Mouse (Mus musculus) embryonic facial prominence, embryonic 10.5 days (tissue): Measurements from ENCODE around the gene Neu1. TPM values are rescaled to one million over a fixed set of nuclear protein-coding genes. Genes with fewer than 3 reads are reported as not detected.
"Not testable (repeated sequence)": the region's sequence is repeated elsewhere in the genome, so short reads cannot be mapped to it uniquely, and the experiment has no call there.

Source experiments
- DNase-seq: peaks from one replicate; pipeline ENCODE4 v3.0.0-alpha.2; 2017; ENCODE audit warnings: low spot score
- H3K27ac ChIP-seq: fragments of 300-500 bp; sonication (generic); replicated peaks from 2 replicates; pipeline ENCODE4 v1.5.1; 2016; ENCODE audit warnings: mild to moderate bottlenecking
- H3K27me3 ChIP-seq: fragments of 300-500 bp; sonication (generic); replicated peaks from 2 replicates; pipeline ENCODE4 v1.6.1; 2016; ENCODE audit warnings: low read depth, mild to moderate bottlenecking; ENCODE audit not compliant: poor library complexity, severe bottlenecking
- H3K36me3 ChIP-seq: fragments of 300-500 bp; sonication (generic); replicated peaks from 2 replicates; pipeline ENCODE4 v1.6.1; 2016; ENCODE audit warnings: mild to moderate bottlenecking, moderate library complexity
- H3K4me1 ChIP-seq: fragments of 300-500 bp; sonication (generic); 2 replicates; pipeline ENCODE4 v1.6.1; 2016
- H3K4me3 ChIP-seq: fragments of 300-500 bp; sonication (generic); 2 replicates; pipeline ENCODE4 v1.5.1; 2016; ENCODE audit warnings: mild to moderate bottlenecking, moderate library complexity
- H3K9me3 ChIP-seq: fragments of 300-500 bp; sonication (generic); 2 replicates; pipeline ENCODE4 v1.6.1; 2016; ENCODE audit warnings: mild to moderate bottlenecking
- WGBS: fragments of 180-500 bp; shearing (Covaris S2); methylation state at CpG from one replicate; pipeline ENCODE4 v1.1.7; 2016; 5-methylcytosine and 5-hydroxymethylcytosine counted together
- polyA plus RNA-seq: library from polyadenylated mRNA; unstranded; fragments of >200 nt; fragmentation: Nextera tagmentation; extraction: Ambion mirVana; gene quantifications from 2 replicates; pipeline ENCODE4 v1.2.1, GENCODE M21; 2016

The Neu1 gene
- polyA plus RNA-seq, 1 experiment from 2014 or later: 14.0 TPM

DNA sequence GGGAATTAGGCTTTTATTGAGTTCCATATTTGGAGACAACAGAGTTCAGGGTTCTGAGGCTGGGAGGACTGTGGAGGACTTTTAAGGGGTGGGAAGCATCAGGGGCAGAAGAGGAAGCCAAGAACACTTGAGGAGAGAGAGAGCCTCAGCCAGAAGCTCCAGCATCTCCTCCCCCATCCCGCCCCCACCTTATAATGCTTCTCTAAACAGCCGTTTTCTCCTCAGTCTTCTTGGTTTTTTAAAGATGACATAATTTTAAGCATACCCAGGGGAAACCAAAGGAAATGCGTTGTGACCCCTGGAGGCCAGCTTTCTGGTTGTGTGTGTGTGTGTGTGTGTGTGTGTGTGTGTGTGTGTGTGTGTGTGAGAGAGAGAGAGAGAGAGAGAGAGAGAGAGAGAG is 31.1 kb downstream of the Neu1 start:
- Histone ChIP-seq H3K36me3 (no peaks in the 10 kb centered on the region), H3K9me3 (no peaks in the 10 kb centered on the region), H3K27ac (no peak overlapping the region), H3K27me3 (peaks cover 57% of the 10 kb centered on the region), H3K4me3 (0 out of 2 replicates have a peak overlapping the region, but pooled peaks have one; percentile 8), H3K4me1 (peaks cover 21% of the 10 kb centered on the region)
- DNase-seq: no peak
- WGBS: 34% methylated on average over 3 of the region's 3 CpGs

GRCm38 (mm10) chr17:34962841-34963240 is 31.8 kb downstream of the Neu1 start:
- peaks cover 21% of the 10 kb centered on the region for H3K4me1 ChIP-seq
- no peak overlapping the region for H3K27ac ChIP-seq
- WGBS: 72% methylated on average over 1 of the region's 1 CpGs
- DNase-seq: no peak
- H3K36me3 ChIP-seq: no peaks in the 10 kb centered on the region
- no peaks in the 10 kb centered on the region for H3K9me3 ChIP-seq
- no peak overlapping the region for H3K4me3 ChIP-seq
- H3K27me3 ChIP-seq: peaks cover 60% of the 10 kb centered on the region

GRCm38 (mm10) chr17:34964640-34965049 is 33.6 kb downstream of the Neu1 start:
- DNase-seq: no peak
- H3K36me3 ChIP-seq: no peaks in the 10 kb centered on the region
- peaks cover 75% of the 10 kb centered on the region for H3K27me3 ChIP-seq
- no peak overlapping the region for H3K27ac ChIP-seq
- no peaks in the 10 kb centered on the region for H3K9me3 ChIP-seq
- H3K4me3 ChIP-seq: no peak overlapping the region
- peaks cover 17% of the 10 kb centered on the region for H3K4me1 ChIP-seq
- WGBS: 17% methylated on average over 1 of the region's 1 CpGs

DNA sequence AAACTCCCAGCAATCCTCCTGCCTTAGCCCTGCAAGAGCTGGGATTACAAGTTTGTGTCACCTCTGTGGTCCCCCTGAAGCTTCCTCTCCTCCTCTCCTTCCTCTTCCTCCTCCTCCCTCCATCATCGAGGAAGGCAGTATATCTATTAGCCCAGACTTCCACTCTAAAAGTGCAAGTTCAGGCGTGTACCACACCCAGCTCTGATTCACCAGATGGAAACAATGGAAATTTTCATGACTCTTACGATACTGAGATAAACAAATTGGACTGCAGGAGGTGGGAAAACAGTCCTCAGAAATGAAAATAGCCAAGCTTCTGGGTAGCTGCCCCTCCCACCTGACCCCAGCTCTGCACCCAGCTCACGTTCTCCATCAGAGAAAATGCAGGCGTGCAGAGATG is 34.6 kb downstream of the Neu1 start:
- Histone ChIP-seq H3K4me1 (peaks cover 10% of the 10 kb centered on the region), H3K9me3 (no peaks in the 10 kb centered on the region), H3K27me3 (peaks cover 81% of the 10 kb centered on the region), H3K27ac (no peak overlapping the region), H3K4me3 (no peak overlapping the region), H3K36me3 (no peaks in the 10 kb centered on the region)
- DNase-seq: no peak
- 77% methylated on average over 5 of the region's 5 CpGs for WGBS

DNA sequence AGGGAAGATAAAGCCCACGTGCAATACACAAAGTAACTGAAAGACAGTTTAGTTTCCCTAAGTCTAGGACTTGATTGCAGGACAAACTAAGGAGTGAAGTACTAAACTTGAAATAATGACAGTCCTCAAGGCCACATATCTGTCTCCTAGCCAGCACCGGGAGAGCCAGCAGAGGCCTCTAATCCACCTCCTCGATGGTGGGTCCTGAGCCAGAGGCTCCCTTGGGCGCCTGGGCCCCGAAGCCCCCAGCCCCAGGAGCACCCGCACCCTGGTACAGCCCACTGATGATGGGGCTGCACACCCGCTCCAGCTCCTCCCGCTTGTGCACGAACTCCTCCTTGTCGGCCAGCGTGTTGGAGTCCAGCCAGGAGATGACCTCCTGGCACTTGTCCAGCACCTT is 38.8 kb downstream of the Neu1 start, which contains the start of gene Gm20481:
TSS of gene Gm20481 (plus strand) at position 91 of the 400 bp plus-strand sequence.
- Histone ChIP-seq H3K4me1 (peaks cover 11% of the 10 kb centered on the region), H3K27me3 (peaks cover 65% of the 10 kb centered on the region), H3K4me3 (0 out of 2 replicates have a peak within 1 kb of the TSS, but pooled peaks have one; percentile 11)
- DNase-seq, H3K27ac ChIP-seq, H3K9me3 ChIP-seq, H3K36me3 ChIP-seq: not testable (repeated sequence)
- WGBS: 68% methylated on average over 9 of the region's 11 CpGs

DNA sequence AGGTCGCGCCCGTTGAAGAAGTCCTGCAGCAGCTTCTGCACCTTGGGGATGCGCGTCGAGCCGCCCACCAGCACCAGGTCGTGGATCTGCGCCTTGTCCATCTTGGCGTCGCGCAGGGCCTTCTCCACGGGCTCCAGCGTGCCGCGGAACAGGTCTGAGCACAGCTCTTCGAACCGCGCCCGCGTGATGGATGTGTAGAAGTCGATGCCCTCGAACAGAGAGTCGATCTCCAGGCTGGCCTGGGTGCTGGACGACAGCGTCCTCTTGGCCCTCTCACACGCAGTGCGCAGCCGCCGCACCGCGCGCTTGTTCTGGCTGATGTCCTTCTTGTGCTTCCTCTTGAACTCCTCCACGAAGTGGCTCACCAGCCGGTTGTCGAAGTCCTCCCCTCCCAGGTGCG is 39.8 kb downstream of the Neu1 start:
- H3K4me1 ChIP-seq, H3K4me3 ChIP-seq, DNase-seq, H3K36me3 ChIP-seq, H3K9me3 ChIP-seq, H3K27ac ChIP-seq: not testable (repeated sequence)
- 45% methylated on average over 25 of the region's 37 CpGs for WGBS
- H3K27me3 ChIP-seq: peaks cover 59% of the 10 kb centered on the region

DNA sequence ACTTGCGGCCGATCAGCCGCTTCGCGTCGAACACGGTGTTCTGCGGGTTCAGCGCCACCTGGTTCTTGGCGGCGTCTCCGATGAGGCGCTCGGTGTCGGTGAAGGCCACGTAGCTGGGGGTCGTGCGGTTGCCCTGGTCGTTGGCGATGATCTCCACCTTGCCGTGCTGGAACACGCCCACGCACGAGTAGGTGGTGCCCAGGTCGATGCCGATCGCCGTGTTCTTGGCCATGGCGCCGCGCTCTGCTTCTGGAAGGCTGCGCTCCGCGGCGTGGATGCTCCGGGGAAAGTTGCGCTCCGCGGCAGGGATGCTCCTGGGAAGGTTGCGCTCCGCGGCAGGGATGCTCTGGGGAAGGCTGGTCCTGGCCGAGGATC is 40.6 kb downstream of the Neu1 start:
- not testable (repeated sequence) for H3K36me3 ChIP-seq, H3K9me3 ChIP-seq, DNase-seq, H3K4me1 ChIP-seq, H3K27ac ChIP-seq
- H3K27me3 ChIP-seq: peaks cover 55% of the 10 kb centered on the region
- 1% methylated on average over 33 of the region's 43 CpGs for WGBS
- peak overlapping the region; percentile 60 for H3K4me3 ChIP-seq

DNA sequence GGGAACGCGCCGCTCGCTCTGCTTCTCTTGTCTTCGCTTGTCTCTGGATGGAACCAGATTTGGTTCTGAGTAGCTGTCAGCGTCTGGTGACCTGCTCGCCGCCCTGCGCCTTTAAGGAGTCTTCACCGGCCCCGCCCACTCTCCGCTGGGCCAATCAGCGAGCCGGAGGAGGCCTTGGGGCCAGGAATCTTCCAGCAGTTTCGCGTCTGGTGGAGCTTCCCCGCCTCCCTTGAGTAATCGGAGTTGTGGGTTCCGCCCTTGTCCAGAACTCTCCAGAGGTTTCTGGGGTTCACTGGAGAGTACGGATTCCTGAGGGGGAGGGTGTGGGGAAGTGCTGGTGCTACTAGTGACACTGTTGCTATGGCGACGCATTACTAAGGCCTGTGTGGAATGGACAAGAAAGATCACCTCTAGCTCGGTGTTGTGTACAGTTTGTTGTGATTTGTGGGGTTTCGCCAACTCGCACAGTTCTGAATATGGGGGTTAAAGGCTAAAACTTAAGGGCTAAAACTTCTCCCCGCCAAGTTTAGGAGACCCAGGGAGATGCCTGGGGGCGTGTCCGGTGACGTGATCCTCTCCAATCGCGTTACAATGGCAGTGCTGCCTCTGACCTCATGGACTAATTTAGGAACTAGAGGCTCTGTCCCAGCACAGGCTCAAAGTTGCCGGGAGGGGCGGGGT is 41.2 kb downstream of the Neu1 start, which contains the start of the genes Hspa1a and Hspa1l:
TSS of gene Hspa1a (minus strand) at position 88 of the 681 bp plus-strand sequence.
TSS of gene Hspa1l (plus strand) at position 635 of the 681 bp plus-strand sequence.
- peak within 1 kb of the TSS; percentile 60 for H3K4me3 ChIP-seq

GRCm38 (mm10) chr17:34975581-34976492 is 44.8 kb downstream of the Neu1 start:
- H3K27me3 ChIP-seq: peaks cover 16% of the 10 kb centered on the region
- DNase-seq: no peak
- no peak overlapping the region for H3K27ac ChIP-seq
- 82% methylated on average over 3 of the region's 3 CpGs for WGBS
- H3K4me1 ChIP-seq: peaks cover 15% of the 10 kb centered on the region
- H3K36me3 ChIP-seq: peaks cover 14% of the 10 kb centered on the region
- no peak overlapping the region for H3K4me3 ChIP-seq
- H3K9me3 ChIP-seq: no peaks in the 10 kb centered on the region

More for the DNA sequence above, 41.2 kb downstream of the Neu1 start, which contains the start of the genes Hspa1a and Hspa1l:
- WGBS: under 1% methylated on average over 33 of the region's 33 CpGs
- DNase-seq: peak; percentile 81
- H3K27ac ChIP-seq: peak within 1 kb of the TSS; percentile 70
- H3K4me1 ChIP-seq, H3K9me3 ChIP-seq, H3K36me3 ChIP-seq: not testable (repeated sequence)
- H3K27me3 ChIP-seq: peaks cover 49% of the 10 kb centered on the region

- peaks cover 19% of the 10 kb centered on the region for H3K4me1 ChIP-seq
- WGBS: 94% methylated on average over 20 of the region's 20 CpGs
- H3K27me3 ChIP-seq: peaks cover 16% of the 10 kb centered on the region
- no peak for DNase-seq
- no peaks in the 10 kb centered on the region for H3K9me3 ChIP-seq
- H3K27ac ChIP-seq: no peak overlapping the region
- peaks cover 14% of the 10 kb centered on the region for H3K36me3 ChIP-seq
- no peak overlapping the region for H3K4me3 ChIP-seq
These were observed 45.9 kb downstream of the Neu1 start for GRCm38 (mm10) chr17:34977000-34977399.

- 91% methylated on average over 27 of the region's 27 CpGs for WGBS
- H3K27me3 ChIP-seq: peaks cover 9% of the 10 kb centered on the region
- H3K36me3 ChIP-seq: peaks cover 15% of the 10 kb centered on the region
- H3K4me1 ChIP-seq: peaks cover 18% of the 10 kb centered on the region
- no peaks in the 10 kb centered on the region for H3K9me3 ChIP-seq
- DNase-seq: no peak
- no peak overlapping the region for H3K27ac ChIP-seq
- no peak overlapping the region for H3K4me3 ChIP-seq
These were observed 47.2 kb downstream of the Neu1 start for GRCm38 (mm10) chr17:34978239-34978638.

DNA sequence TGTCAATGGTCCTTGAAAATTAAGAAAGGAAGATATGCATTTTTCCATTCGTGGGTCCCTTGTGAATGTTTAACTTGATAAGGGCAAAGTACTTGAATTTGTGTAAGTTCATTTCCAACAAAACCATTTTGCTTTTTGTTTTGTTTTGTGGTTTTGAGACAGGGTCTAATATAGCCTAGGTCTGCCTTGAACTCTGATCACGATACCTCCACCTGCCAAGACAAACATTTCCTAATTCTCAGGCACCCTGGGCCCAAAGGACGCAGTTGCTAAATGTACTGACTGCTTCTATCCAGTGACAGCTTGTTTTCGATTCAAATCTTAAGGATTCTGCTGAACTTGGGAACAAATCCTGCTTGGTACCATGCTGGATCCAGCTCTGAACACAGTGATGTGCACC is 48.6 kb downstream of the Neu1 start:
- Histone ChIP-seq H3K4me3 (no peak overlapping the region), H3K4me1 (peaks cover 20% of the 10 kb centered on the region), H3K27me3 (no peaks in the 10 kb centered on the region), H3K36me3 (peaks cover 25% of the 10 kb centered on the region), H3K9me3 (no peaks in the 10 kb centered on the region), H3K27ac (no peak overlapping the region)
- WGBS: 91% methylated on average over 4 of the region's 4 CpGs
- DNase-seq: no peak
